In genomic region chr5:64806600-64806999, GRCm38 (mm10) we compare ENCODE assay signal across 10 mouse cellular contexts. TPM values are rescaled to one million over a fixed set of nuclear protein-coding genes. Genes with fewer than 3 reads are reported as not detected.
A peak's percentile ranks its signal among the peaks of the same experiment; 100 is the strongest.
DNase-seq lines count a peak whose midpoint lies in the region; ATAC-seq and TF ChIP-seq lines count a peak whose summit lies in the region.
"Had no signal": no experiment of that assay in that cellular context is flagged by ENCODE, and none has a peak within 500 bp of the region (broad histone marks: within the 10 kb centered on the region; RNA-seq: fewer than 3 reads in every experiment).

No protein-coding gene starts in this region.

- H3K9ac ChIP-seq in kidney, embryonic 15.5 days: peak overlapping the region; percentile 52
- no peak overlapping the region; the same call in 1 of the 2 replicates for H3K9ac ChIP-seq in hindbrain, embryonic 16.5 days (ENCODE audit: low read depth, low read length)
- no peak overlapping the region for H3K9ac ChIP-seq in midbrain, embryonic 16.5 days (ENCODE audit: low read depth, low read length)

- H3K36me3 ChIP-seq in kidney, embryonic 15.5 days: peaks cover 10% of the 10 kb centered on the region
- H3K36me3 ChIP-seq in hindbrain, embryonic 16.5 days (ENCODE audit: control insufficient read depth, insufficient read depth, low read length): 0 out of 2 replicates have a peak, but pooled peaks cover 2% of the 10 kb centered on the region
- no peaks in the 10 kb centered on the region for H3K36me3 ChIP-seq in midbrain, embryonic 16.5 days (ENCODE audit: control insufficient read depth, insufficient read depth, low read length)

- H3K9me3 ChIP-seq in kidney, embryonic 15.5 days (replicated peaks): no peaks in the 10 kb centered on the region
- H3K9me3 ChIP-seq in hindbrain, embryonic 16.5 days (ENCODE audit: control insufficient read depth, low read length): no peaks in the 10 kb centered on the region
- no peaks in the 10 kb centered on the region for H3K9me3 ChIP-seq in midbrain, embryonic 16.5 days (replicated peaks; ENCODE audit: control insufficient read depth, low read length, poor library complexity, severe bottlenecking)

- peaks cover 71% of the 10 kb centered on the region for H3K4me1 ChIP-seq in kidney, embryonic 15.5 days
- H3K4me1 ChIP-seq in cortical plate, adult 2 months (ENCODE audit: control insufficient read depth, insufficient read depth, low read length): peaks cover 3% of the 10 kb centered on the region; the same call in 1 of the 2 replicates
- H3K4me1 ChIP-seq in hindbrain, embryonic 16.5 days (ENCODE audit: control insufficient read depth, insufficient read depth, low read depth, low read length): peaks cover 33% of the 10 kb centered on the region
- peaks cover 26% of the 10 kb centered on the region for H3K4me1 ChIP-seq in midbrain, embryonic 16.5 days (ENCODE audit: control insufficient read depth, insufficient read depth, low read length)

- 24% methylated on average over 2 of the region's 2 CpGs for WGBS in kidney, embryonic 15.5 days
- 29% methylated on average over 2 of the region's 2 CpGs for WGBS in hindbrain, embryonic 16.5 days
- 16% methylated on average over 2 of the region's 2 CpGs for WGBS in midbrain, embryonic 16.5 days

- no peak for DNase-seq in kidney, postnatal 14 days
- no peak for DNase-seq in cerebellum, adult 9-10 months
- DNase-seq in right cerebral cortex, postnatal 10 days (ENCODE audit: low spot score in 2 of 2): no peak
- no peak for DNase-seq in adrenal gland, postnatal 4 days (ENCODE audit: low spot score in 2 of 2)
- DNase-seq: right cerebral cortex, adult 18-20 months had no signal

- H3K4me3 ChIP-seq in kidney, embryonic 15.5 days (replicated peaks): peak overlapping the region; percentile 92
- no peak overlapping the region for H3K4me3 ChIP-seq in cortical plate, adult 2 months (ENCODE audit: insufficient read depth, low read length)
- H3K4me3 ChIP-seq in hindbrain, embryonic 16.5 days (ENCODE audit: low read length): no peak overlapping the region
- H3K4me3 ChIP-seq in midbrain, embryonic 16.5 days (ENCODE audit: low read depth, low read length): no peak overlapping the region

- H3K27me3 ChIP-seq in kidney, embryonic 15.5 days: no peaks in the 10 kb centered on the region
- no peaks in the 10 kb centered on the region for H3K27me3 ChIP-seq in hindbrain, embryonic 16.5 days (replicated peaks; ENCODE audit: control insufficient read depth, insufficient read depth, low read length)
- H3K27me3 ChIP-seq in midbrain, embryonic 16.5 days (ENCODE audit: control insufficient read depth, insufficient read depth, low read depth, low read length): no peaks in the 10 kb centered on the region
- H3K27me3 ChIP-seq: Patski had no signal

- no peak for TF ChIP-seq CTCF in cortical plate, adult 2 months (IDR thresholded peaks at IDR 0.05; ENCODE audit: extremely low read depth, insufficient read depth, low read length)

- peak overlapping the region; percentile 93 for H3K27ac ChIP-seq in kidney, embryonic 15.5 days
- peak overlapping the region; percentile 56; the same call in 1 of the 2 replicates for H3K27ac ChIP-seq in cortical plate, adult 2 months (ENCODE audit: insufficient read depth, low read length)
- no peak overlapping the region; the same call in 1 of the 2 replicates for H3K27ac ChIP-seq in hindbrain, embryonic 16.5 days (ENCODE audit: low read depth, low read length)
- no peak overlapping the region for H3K27ac ChIP-seq in midbrain, embryonic 16.5 days (ENCODE audit: low read length)

- no peak for TF ChIP-seq POLR2A in cortical plate, adult 2 months (IDR thresholded peaks at IDR 0.05; ENCODE audit: extremely low read depth, insufficient read depth, low read length)

- ATAC-seq in kidney, embryonic 15.5 days (replicated peaks; ENCODE audit: low FRiP score): no peak
- no peak for ATAC-seq in hindbrain, embryonic 16.5 days
- no peak for ATAC-seq in midbrain, embryonic 16.5 days

- peak overlapping the region; percentile 82 for H3K4me2 ChIP-seq in kidney, embryonic 15.5 days
- H3K4me2 ChIP-seq in hindbrain, embryonic 16.5 days (ENCODE audit: low read length): peak overlapping the region; percentile 56
- H3K4me2 ChIP-seq in midbrain, embryonic 16.5 days (ENCODE audit: low read length): peak overlapping the region; percentile 59

RNA-seq across cellular contexts. Expression of gene Klf3, which starts 3.4 kb away (rescaled TPM):
- 62.2 and 63.6 TPM in 2 replicates for polyA plus RNA-seq in kidney, embryonic 15.5 days (2015; fragmentation: Nextera tagmentation; extraction: Ambion mirVana)
- 18.7 TPM in 2 replicates for polyA plus RNA-seq in cortical plate, adult 2 months (2012; rRNA removed)
- polyA plus RNA-seq in hindbrain, embryonic 16.5 days (2015; fragmentation: Nextera tagmentation; extraction: Ambion mirVana): 23.7 and 23.8 TPM in 2 replicates
- polyA plus RNA-seq in midbrain, embryonic 16.5 days (2015; fragmentation: Nextera tagmentation; extraction: Ambion mirVana): 19.1 and 25.1 TPM in 2 replicates
- total RNA-seq in adrenal gland, postnatal 4 days (2021): 10 to 100 TPM; 87.3 to 91.7 TPM

Comparison
In these comparisons a context has a peak if more than half of its experiments do, and no peak if none do; other contexts are left out.
1. H3K27ac ChIP-seq: peak in kidney, embryonic 15.5 days (single experiment) and cortical plate, adult 2 months (single experiment); none in hindbrain, embryonic 16.5 days (single experiment) and midbrain, embryonic 16.5 days (single experiment).
2. Peak in every context shown above with its lines, with median percentiles within 50 percentile points of each other: H3K4me2 ChIP-seq.